Mouse (Mus musculus) hindbrain, embryonic 14.5 days (tissue): ENCODE results near the gene Btd. TPM values are rescaled to one million over a fixed set of nuclear protein-coding genes. Genes with fewer than 3 reads are reported as not detected.

ENCODE experiments used
- ATAC-seq: fragments of 200-750 bp; cut with Nextera tagmentation; 2 replicates; pipeline ENCODE4 v1.8.0; 2017; ENCODE audit warnings: moderate number of reproducible peaks, mild to moderate bottlenecking, moderate TSS enrichment, moderate library complexity; ENCODE audit not compliant: low FRiP score
- DNase-seq: peaks from one replicate; pipeline ENCODE4 v3.0.0-alpha.2; 2015; ENCODE audit warnings: low spot score
- H3K27ac ChIP-seq: fragments of 300-500 bp; sonication (generic); 2 replicates; pipeline ENCODE4 v1.5.1; 2014; ENCODE audit warnings: mild to moderate bottlenecking, moderate library complexity
- H3K27me3 ChIP-seq: fragments of 300-500 bp; sonication (generic); 2 replicates; pipeline ENCODE4 v1.6.1; 2014; ENCODE audit warnings: mild to moderate bottlenecking, low read length, mixed read lengths; ENCODE audit not compliant: control insufficient read depth, insufficient read depth
- H3K36me3 ChIP-seq: fragments of 300-500 bp; sonication (generic); replicated peaks from 2 replicates; pipeline ENCODE4 v1.6.1; 2014; ENCODE audit not compliant: control insufficient read depth, insufficient read depth
- H3K4me1 ChIP-seq: fragments of 300-500 bp; sonication (generic); replicated peaks from 2 replicates; pipeline ENCODE4 v1.6.1; 2014; ENCODE audit warnings: antibody characterized with exemption, low read length, mixed read lengths; ENCODE audit not compliant: control insufficient read depth, insufficient read depth
- H3K4me2 ChIP-seq: fragments of 300-500 bp; sonication (generic); replicated peaks from 2 replicates; pipeline ENCODE4 v1.6.1; 2014; ENCODE audit warnings: mild to moderate bottlenecking, moderate library complexity
- H3K4me3 ChIP-seq: fragments of 300-500 bp; sonication (generic); replicated peaks from 2 replicates; pipeline ENCODE4 v1.5.1; 2014; ENCODE audit warnings: mild to moderate bottlenecking, low read length
- H3K9ac ChIP-seq: fragments of 300-500 bp; sonication (generic); 2 replicates; pipeline ENCODE4 v1.6.1; 2014
- H3K9me3 ChIP-seq: fragments of 300-500 bp; sonication (generic); 2 replicates; pipeline ENCODE4 v1.6.1; 2016; ENCODE audit warnings: low read length; ENCODE audit not compliant: control insufficient read depth
- WGBS: fragments of 180-500 bp; shearing (Covaris S2); extraction: QIAGEN DNeasy Blood & Tissue Kit; methylation state at CpG from one replicate; pipeline ENCODE4 v1.1.7; 2014; 5-methylcytosine and 5-hydroxymethylcytosine counted together
- polyA plus RNA-seq: library from polyadenylated mRNA; unstranded; fragments of >200 nt; fragmentation: Nextera tagmentation; extraction: Ambion mirVana; gene quantifications from 2 replicates; pipeline ENCODE4 v1.2.1, GENCODE M21; 2014

Gene Btd
- polyA plus RNA-seq, 1 experiment from 2014 or later, result 20.3 TPM

GRCm38 (mm10) chr14:31653101-31653875 lies 12.5 kb downstream of the Btd start:
- Histone ChIP-seq H3K27me3 (no peaks in the 10 kb centered on the region), H3K27ac (no peak overlapping the region), H3K4me3 (no peak overlapping the region), H3K36me3 (no peaks in the 10 kb centered on the region), H3K9me3 (no peaks in the 10 kb centered on the region), H3K4me1 (no peaks in the 10 kb centered on the region), H3K4me2 (no peak overlapping the region), H3K9ac (no peak overlapping the region)
- ATAC-seq, result no peak
- 89% methylated on average over 14 of the region's 14 CpGs for WGBS
- DNase-seq, result no peak

- H3K4me1 ChIP-seq, result peaks cover 6% of the 10 kb centered on the region
- WGBS, result 82% methylated on average over 5 of the region's 5 CpGs
- H3K9me3 ChIP-seq, result no peaks in the 10 kb centered on the region
- ATAC-seq (no peak), DNase-seq (no peak)
- H3K27ac ChIP-seq, result no peak overlapping the region
- no peaks in the 10 kb centered on the region for H3K36me3 ChIP-seq
- H3K27me3 ChIP-seq, result no peaks in the 10 kb centered on the region
- H3K9ac ChIP-seq, result no peak overlapping the region
- H3K4me2 ChIP-seq, result no peak overlapping the region
- H3K4me3 ChIP-seq, result no peak overlapping the region
These were observed 14.0 kb downstream of the Btd start for GRCm38 (mm10) chr14:31654816-31655215.

GRCm38 (mm10) chr14:31655406-31655805 lies 14.6 kb downstream of the Btd start:
- no peak overlapping the region for H3K27ac ChIP-seq
- no peak for DNase-seq
- H3K36me3 ChIP-seq, result no peaks in the 10 kb centered on the region
- H3K9me3 ChIP-seq, result no peaks in the 10 kb centered on the region
- WGBS, result 77% methylated on average over 14 of the region's 14 CpGs
- H3K27me3 ChIP-seq, result no peaks in the 10 kb centered on the region
- ATAC-seq, result no peak
- H3K9ac ChIP-seq, result no peak overlapping the region
- no peak overlapping the region for H3K4me2 ChIP-seq
- no peak overlapping the region for H3K4me3 ChIP-seq
- peaks cover 11% of the 10 kb centered on the region for H3K4me1 ChIP-seq

GRCm38 (mm10) chr14:31656386-31656785 lies 15.6 kb downstream of the Btd start:
- WGBS, result 83% methylated on average over 7 of the region's 7 CpGs
- H3K9me3 ChIP-seq, result no peaks in the 10 kb centered on the region
- DNase-seq (no peak), ATAC-seq (no peak)
- H3K27me3 ChIP-seq, result no peaks in the 10 kb centered on the region
- no peak overlapping the region for H3K9ac ChIP-seq
- no peak overlapping the region for H3K4me3 ChIP-seq
- H3K36me3 ChIP-seq, result no peaks in the 10 kb centered on the region
- peaks cover 21% of the 10 kb centered on the region for H3K4me1 ChIP-seq
- no peak overlapping the region for H3K4me2 ChIP-seq
- no peak overlapping the region for H3K27ac ChIP-seq

GRCm38 (mm10) chr14:31656857-31657645 lies 16.2 kb downstream of the Btd start:
- ATAC-seq (no peak), DNase-seq (peak; percentile 86)
- H3K9ac ChIP-seq, result no peak overlapping the region
- no peak overlapping the region for H3K27ac ChIP-seq
- 40% methylated on average over 5 of the region's 5 CpGs for WGBS
- H3K4me1 ChIP-seq, result peaks cover 23% of the 10 kb centered on the region
- H3K36me3 ChIP-seq, result no peaks in the 10 kb centered on the region
- H3K27me3 ChIP-seq, result no peaks in the 10 kb centered on the region
- H3K9me3 ChIP-seq, result no peaks in the 10 kb centered on the region
- H3K4me3 ChIP-seq, result no peak overlapping the region
- H3K4me2 ChIP-seq, result no peak overlapping the region

- Histone ChIP-seq H3K4me3 (no peak overlapping the region), H3K36me3 (no peaks in the 10 kb centered on the region), H3K27me3 (no peaks in the 10 kb centered on the region), H3K4me1 (peaks cover 34% of the 10 kb centered on the region), H3K4me2 (no peak overlapping the region), H3K9me3 (no peaks in the 10 kb centered on the region), H3K27ac (no peak overlapping the region), H3K9ac (no peak overlapping the region)
- ATAC-seq, result no peak
- no peak for DNase-seq
- WGBS, result 88% methylated on average over 8 of the region's 8 CpGs
These were observed 17.4 kb downstream of the Btd start for GRCm38 (mm10) chr14:31658126-31658680.

GRCm38 (mm10) chr14:31659501-31660181 lies 18.8 kb downstream of the Btd start:
- 53% methylated on average over 10 of the region's 10 CpGs for WGBS

GRCm38 (mm10) chr14:31660312-31661093 lies 19.7 kb downstream of the Btd start:
- Histone ChIP-seq H3K4me2 (peak overlapping the region; percentile 64), H3K4me3 (no peak overlapping the region), H3K36me3 (no peaks in the 10 kb centered on the region), H3K9ac (peak overlapping the region; percentile 59; the same call in 1 of the 2 replicates), H3K9me3 (no peaks in the 10 kb centered on the region), H3K4me1 (peaks cover 52% of the 10 kb centered on the region), H3K27ac (peak overlapping the region; percentile 96), H3K27me3 (no peaks in the 10 kb centered on the region)
- no peak for DNase-seq
- WGBS, result 37% methylated on average over 7 of the region's 7 CpGs
- no peak for ATAC-seq

More at GRCm38 (mm10) chr14:31659501-31660181, 18.8 kb downstream of the Btd start:
- Histone ChIP-seq H3K27me3 (no peaks in the 10 kb centered on the region), H3K36me3 (no peaks in the 10 kb centered on the region), H3K4me1 (peaks cover 47% of the 10 kb centered on the region), H3K9ac (no peak overlapping the region), H3K4me2 (no peak overlapping the region), H3K27ac (peak overlapping the region; percentile 96), H3K4me3 (no peak overlapping the region), H3K9me3 (no peaks in the 10 kb centered on the region)
- DNase-seq, result no peak
- no peak for ATAC-seq
